Mouse (Mus musculus): ENCODE measurements around the gene Gm20825. TPM values are rescaled to one million over a fixed set of nuclear protein-coding genes. Genes with fewer than 3 reads are reported as not detected.
"Not testable (repeated sequence)": the region's sequence is repeated elsewhere in the genome, so short reads cannot be mapped to it uniquely, and the experiment has no call there.

The Gm20825 gene
- polyA plus RNA-seq (2012; rRNA removed) (not detected in 2 replicates), polyA plus RNA-seq (2014; fragmentation: Nextera tagmentation; extraction: Ambion mirVana) (not detected in 2 replicates)

GRCm38 (mm10) chrY:8071407-8071806 is at the start of gene Gm20825:
TSS of gene Gm20825 (minus strand) at chrY:8071507.
- WGBS, result 63% methylated on average over 2 of the region's 4 CpGs

More at GRCm38 (mm10) chrY:8071407-8071806, at the start of gene Gm20825:
- not testable (repeated sequence) for H3K9me3 ChIP-seq (ENCODE audit: control insufficient read depth, low read length); H3K4me2 ChIP-seq (replicated peaks; ENCODE audit: low read depth, low read length, severe bottlenecking); H3K27me3 ChIP-seq (ENCODE audit: control insufficient read depth, insufficient read depth, low read length); H3K27ac ChIP-seq (replicated peaks; ENCODE audit: low read depth, low read length); H3K36me3 ChIP-seq (ENCODE audit: control insufficient read depth, insufficient read depth, low read length); DNase-seq (ENCODE audit: low spot score); ATAC-seq (ENCODE audit: low FRiP score, low read depth); H3K4me1 ChIP-seq (ENCODE audit: control insufficient read depth, insufficient read depth, low read length); H3K4me3 ChIP-seq (replicated peaks; ENCODE audit: low read length); H3K9ac ChIP-seq (ENCODE audit: low read depth, low read length, severe bottlenecking)

Other genes starting within 250 kb of the Gm20825 start
- gene Gm29049, start 74.3 kb downstream of the Gm20825 start, polyA plus RNA-seq (2012; rRNA removed), result not detected in 2 replicates
- gene Gm29049, start 74.3 kb downstream of the Gm20825 start, polyA plus RNA-seq (2014; fragmentation: Nextera tagmentation; extraction: Ambion mirVana), result not detected in 2 replicates
- gene Gm20824, start 186.4 kb upstream of the Gm20825 start, polyA plus RNA-seq (2012; rRNA removed), result not detected in 2 replicates
- not detected in 2 replicates for gene Gm20824, start 186.4 kb upstream of the Gm20825 start, polyA plus RNA-seq (2014; fragmentation: Nextera tagmentation; extraction: Ambion mirVana)